Mouse (Mus musculus) midbrain, postnatal 0 days (tissue): ENCODE measurements around the gene Ube4b. TPM values are rescaled to one million over a fixed set of nuclear protein-coding genes. Genes with fewer than 3 reads are reported as not detected.

Experiments used
- ATAC-seq: fragments of 200-750 bp; cut with Nextera tagmentation; 2 replicates; pipeline ENCODE4 v1.8.0; 2017; ENCODE audit warnings: moderate number of reproducible peaks, mild to moderate bottlenecking, moderate TSS enrichment, moderate library complexity; ENCODE audit not compliant: low FRiP score
- DNase-seq: peaks from one replicate; pipeline ENCODE4 v3.0.0-alpha.2; 2015; ENCODE audit warnings: low spot score
- H3K27ac ChIP-seq: fragments of 300-500 bp; sonication (generic); 2 replicates; pipeline ENCODE4 v1.5.1; 2014; ENCODE audit warnings: low read depth, mild to moderate bottlenecking, low read length, mixed read lengths
- H3K27me3 ChIP-seq: fragments of 300-500 bp; sonication (generic); 2 replicates; pipeline ENCODE4 v1.6.1; 2014; ENCODE audit warnings: low read length, control low read depth, mixed read lengths; ENCODE audit not compliant: insufficient read depth
- H3K36me3 ChIP-seq: fragments of 300-500 bp; sonication (generic); 2 replicates; pipeline ENCODE4 v1.6.1; 2014; ENCODE audit warnings: low read length, control low read depth, mixed read lengths; ENCODE audit not compliant: insufficient read depth
- H3K4me1 ChIP-seq: fragments of 300-500 bp; sonication (generic); 2 replicates; pipeline ENCODE4 v1.6.1; 2014; ENCODE audit warnings: mild to moderate bottlenecking, control low read depth, antibody characterized with exemption, low read length, mixed read lengths; ENCODE audit not compliant: insufficient read depth
- H3K4me2 ChIP-seq: fragments of 300-500 bp; sonication (generic); 2 replicates; pipeline ENCODE4 v1.6.1; 2014; ENCODE audit warnings: low read depth, mild to moderate bottlenecking, low read length, mixed read lengths; ENCODE audit not compliant: poor library complexity, severe bottlenecking
- H3K4me3 ChIP-seq: fragments of 300-500 bp; sonication (generic); 2 replicates; pipeline ENCODE4 v1.5.1; 2014; ENCODE audit warnings: low read depth, mild to moderate bottlenecking, low read length, moderate library complexity
- H3K9ac ChIP-seq: fragments of 300-500 bp; sonication (generic); replicated peaks from 2 replicates; pipeline ENCODE4 v1.6.1; 2014; ENCODE audit warnings: mild to moderate bottlenecking, low read length, moderate library complexity, mixed read lengths; ENCODE audit not compliant: poor library complexity, severe bottlenecking
- H3K9me3 ChIP-seq: fragments of 300-500 bp; sonication (generic); 2 replicates; pipeline ENCODE4 v1.6.1; 2016; ENCODE audit warnings: low read length, control low read depth
- CTCF ChIP-seq: IDR thresholded peaks from 2 replicates; pipeline ENCODE4 v1.5.1; 2016; ENCODE audit warnings: antibody characterized with exemption, mild to moderate bottlenecking
- WGBS: fragments of 180-500 bp; shearing (Covaris S2); extraction: QIAGEN DNeasy Blood & Tissue Kit; methylation state at CpG from one replicate; pipeline ENCODE4 v1.1.7; 2014; 5-methylcytosine and 5-hydroxymethylcytosine counted together
- polyA plus RNA-seq: library from polyadenylated mRNA; unstranded; fragments of >200 nt; fragmentation: Nextera tagmentation; extraction: Ambion mirVana; gene quantifications from 2 replicates; pipeline ENCODE4 v1.2.1, GENCODE M21; 2015
- total RNA-seq: library from RNA; depleted of rRNA; stranded (reverse); fragments of >200 nt; gene quantifications from 2 replicates; pipeline ENCODE4 v1.2.3, GENCODE M21; 2014

Gene Ube4b
- total and polyA plus RNA-seq, 2 experiments from 2014 or later: 51.9 to 94.4 TPM

DNA sequence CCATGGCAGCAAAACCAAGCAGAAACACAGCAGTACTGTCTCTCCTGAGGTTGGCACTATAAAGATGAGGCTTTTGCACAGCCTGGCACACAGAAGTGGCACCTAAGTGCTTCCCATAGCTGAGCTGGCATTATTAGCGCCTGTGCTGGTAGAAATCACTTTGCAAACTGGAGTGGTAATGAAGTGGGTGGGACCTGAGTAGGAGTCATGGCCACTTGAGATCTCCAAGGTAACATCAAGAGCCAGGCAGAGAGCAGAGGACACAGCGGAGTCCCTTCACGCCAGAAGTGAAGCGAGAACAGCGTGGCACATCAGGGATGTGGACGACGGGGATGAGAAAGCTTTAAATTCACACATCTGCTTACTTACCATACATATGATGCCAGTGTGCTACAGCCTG is 99.3 kb downstream of the Ube4b start:
- ATAC-seq: no peak
- H3K36me3 ChIP-seq: peaks cover 42% of the 10 kb centered on the region
- no peak overlapping the region for H3K9ac ChIP-seq
- H3K4me3 ChIP-seq: no peak overlapping the region
- TF ChIP-seq CTCF: no peak
- no peaks in the 10 kb centered on the region for H3K27me3 ChIP-seq
- WGBS: 95% methylated on average over 7 of the region's 7 CpGs
- H3K4me1 ChIP-seq: no peaks in the 10 kb centered on the region
- no peak overlapping the region for H3K27ac ChIP-seq
- no peaks in the 10 kb centered on the region for H3K9me3 ChIP-seq
- no peak overlapping the region for H3K4me2 ChIP-seq
- no peak for DNase-seq

DNA sequence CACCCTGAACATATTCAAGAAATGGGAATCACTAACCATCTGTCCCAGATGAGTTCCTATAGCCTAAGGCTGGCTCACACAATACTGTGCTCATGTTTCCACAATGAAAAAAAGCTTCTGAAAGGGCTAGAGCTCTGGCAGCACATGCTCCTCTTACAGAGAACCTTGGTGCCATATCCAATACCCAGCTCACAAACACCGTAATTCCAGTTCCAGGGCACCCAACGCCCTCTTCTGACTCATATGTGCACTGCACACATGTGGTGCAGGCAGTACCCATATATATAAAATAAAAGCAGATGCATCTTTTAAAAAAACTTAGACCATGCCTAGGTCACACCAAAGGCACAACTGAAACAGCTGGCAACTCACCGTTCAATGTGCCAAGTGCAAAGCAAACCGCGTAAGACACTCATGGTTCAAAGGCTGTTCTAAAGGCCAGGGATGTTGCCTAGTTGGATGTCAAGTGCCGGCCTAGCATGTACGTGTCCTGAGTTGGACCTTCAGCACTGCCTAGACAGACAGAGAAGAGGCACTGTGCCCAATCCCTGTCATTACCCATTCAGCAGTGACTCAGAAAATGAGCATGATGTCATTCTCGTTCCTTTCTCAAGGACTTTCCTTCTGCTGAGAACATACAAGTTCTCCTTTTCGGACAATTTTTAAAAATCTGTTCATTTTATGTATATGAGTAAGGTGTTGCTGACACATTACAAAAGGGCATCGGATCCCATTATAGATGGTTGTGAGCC is 101.0 kb downstream of the Ube4b start:
- Histone ChIP-seq H3K27me3 (no peaks in the 10 kb centered on the region), H3K4me3 (no peak overlapping the region), H3K36me3 (peaks cover 28% of the 10 kb centered on the region), H3K9ac (no peak overlapping the region), H3K9me3 (no peaks in the 10 kb centered on the region), H3K4me1 (no peaks in the 10 kb centered on the region), H3K27ac (no peak overlapping the region), H3K4me2 (no peak overlapping the region)
- peak; percentile 48 for TF ChIP-seq CTCF
- 92% methylated on average over 10 of the region's 10 CpGs for WGBS
- no peak for ATAC-seq
- DNase-seq: peak; percentile 33

DNA sequence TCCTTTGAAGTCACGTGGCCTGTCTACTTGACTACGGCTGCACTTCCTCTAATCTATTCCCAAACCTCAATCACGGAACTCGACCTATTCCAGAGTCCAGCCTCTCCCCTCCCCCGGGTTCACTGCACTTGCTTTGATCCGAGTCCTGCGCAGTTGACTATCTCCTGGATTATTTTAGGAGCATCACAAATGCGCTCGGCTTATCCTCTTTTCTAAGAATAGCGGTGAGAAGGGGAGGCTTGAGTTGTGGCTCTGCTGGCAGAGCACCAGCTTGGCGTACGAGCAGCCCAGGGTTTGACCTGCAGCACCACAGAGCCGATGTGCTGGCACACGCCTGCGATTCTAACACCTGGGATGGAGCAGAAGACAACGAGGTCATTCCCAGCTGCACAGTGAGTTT is 102.8 kb downstream of the Ube4b start:
- DNase-seq (no peak), ATAC-seq (no peak)
- Histone ChIP-seq H3K4me3 (no peak overlapping the region), H3K27ac (no peak overlapping the region), H3K9ac (no peak overlapping the region), H3K27me3 (no peaks in the 10 kb centered on the region), H3K9me3 (no peaks in the 10 kb centered on the region), H3K4me1 (no peaks in the 10 kb centered on the region), H3K36me3 (peaks cover 13% of the 10 kb centered on the region), H3K4me2 (no peak overlapping the region)
- no peak for TF ChIP-seq CTCF
- WGBS: 80% methylated on average over 16 of the region's 16 CpGs

DNA sequence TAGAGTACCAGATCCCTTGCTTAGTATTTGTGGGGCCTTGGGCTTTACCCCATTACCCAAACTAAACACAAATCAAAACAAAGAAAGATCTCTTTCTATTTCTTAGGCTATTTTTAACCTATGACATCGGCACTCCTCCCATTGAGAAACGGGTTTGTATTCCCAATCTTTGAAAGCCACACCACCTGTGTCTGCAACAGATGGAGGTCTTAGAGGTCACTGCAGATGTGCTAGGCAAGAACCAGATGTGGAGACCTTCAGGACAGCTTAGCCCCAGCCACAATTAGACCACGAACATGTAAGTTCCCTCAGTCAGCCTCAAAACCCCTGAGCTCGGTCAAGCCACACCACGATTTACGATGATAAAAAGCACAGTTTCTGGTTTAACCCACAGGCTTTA is 103.8 kb downstream of the Ube4b start:
- peaks cover 7% of the 10 kb centered on the region for H3K36me3 ChIP-seq
- 79% methylated on average over 6 of the region's 6 CpGs for WGBS
- H3K4me1 ChIP-seq: no peaks in the 10 kb centered on the region
- H3K27ac ChIP-seq: no peak overlapping the region
- no peak for DNase-seq
- H3K9ac ChIP-seq: no peak overlapping the region
- no peaks in the 10 kb centered on the region for H3K9me3 ChIP-seq
- TF ChIP-seq CTCF: no peak
- no peaks in the 10 kb centered on the region for H3K27me3 ChIP-seq
- H3K4me3 ChIP-seq: no peak overlapping the region
- ATAC-seq: no peak
- no peak overlapping the region for H3K4me2 ChIP-seq

DNA sequence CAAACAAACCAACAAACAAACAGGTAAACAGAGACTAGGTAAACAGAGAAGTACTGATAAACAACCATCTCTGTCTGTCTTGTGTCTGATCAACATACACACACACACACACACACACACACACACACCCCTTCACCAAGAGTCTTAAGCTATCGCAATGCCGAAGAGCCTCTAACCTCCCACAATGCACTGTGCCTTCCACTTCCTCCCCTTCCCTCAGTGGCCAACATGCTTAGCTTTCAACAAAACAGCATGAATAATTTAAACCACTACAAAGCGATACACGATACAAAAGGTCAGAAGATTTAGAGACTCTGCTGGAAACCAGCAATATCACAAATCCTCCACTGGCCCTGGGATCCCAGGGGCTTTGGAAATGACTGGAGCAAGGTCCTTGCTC is 104.3 kb downstream of the Ube4b start:
- H3K36me3 ChIP-seq: peaks cover 3% of the 10 kb centered on the region; the same call in 1 of the 2 replicates
- no peaks in the 10 kb centered on the region for H3K27me3 ChIP-seq
- no peaks in the 10 kb centered on the region for H3K4me1 ChIP-seq
- 22% methylated on average over 4 of the region's 4 CpGs for WGBS
- H3K9me3 ChIP-seq: no peaks in the 10 kb centered on the region
- no peak overlapping the region for H3K27ac ChIP-seq
- H3K4me2 ChIP-seq: no peak overlapping the region
- H3K4me3 ChIP-seq: no peak overlapping the region
- H3K9ac ChIP-seq: no peak overlapping the region
- DNase-seq: no peak
- ATAC-seq: no peak
- no peak for TF ChIP-seq CTCF

DNA sequence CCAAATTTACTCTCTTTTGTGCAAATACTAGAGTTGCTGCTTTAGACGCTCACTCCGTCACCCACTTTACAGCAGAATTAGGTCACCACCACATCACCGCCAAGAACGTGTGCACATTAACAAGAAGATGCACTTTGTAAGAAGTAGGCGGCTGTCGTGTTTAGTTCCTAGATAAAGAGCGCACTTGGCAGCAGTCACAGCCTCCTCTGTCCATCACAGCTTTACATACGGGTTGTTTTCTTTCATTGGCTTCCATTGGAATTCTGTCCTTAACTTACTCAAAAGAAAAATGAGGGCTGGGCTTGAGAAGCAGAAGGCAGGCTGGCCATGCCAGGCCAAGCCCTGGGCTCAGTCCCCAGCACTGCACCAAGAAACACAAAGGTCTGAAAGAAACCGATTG is 107.5 kb downstream of the Ube4b start:
- H3K4me1 ChIP-seq: no peaks in the 10 kb centered on the region
- H3K4me3 ChIP-seq: no peak overlapping the region
- no peak for TF ChIP-seq CTCF
- ATAC-seq (peak; percentile 75), DNase-seq (peak; percentile 86)
- WGBS: 49% methylated on average over 9 of the region's 9 CpGs
- peak overlapping the region; percentile 32; the same call in 1 of the 2 replicates for H3K27ac ChIP-seq
- no peak overlapping the region for H3K4me2 ChIP-seq
- no peaks in the 10 kb centered on the region for H3K36me3 ChIP-seq
- H3K9me3 ChIP-seq: no peaks in the 10 kb centered on the region
- H3K9ac ChIP-seq: no peak overlapping the region
- no peaks in the 10 kb centered on the region for H3K27me3 ChIP-seq
